In genomic region chr16:78473456-78473855, GRCm38 (mm10) we compare ENCODE assay signal across 8 mouse cellular contexts.
DNase-seq lines count a peak whose midpoint lies in the region; ATAC-seq lines count a peak whose summit lies in the region.

No protein-coding gene starts in this region.

- no peaks in the 10 kb centered on the region for H3K27me3 ChIP-seq in embryonic facial prominence, embryonic 13.5 days
- H3K27me3 ChIP-seq in embryonic facial prominence, embryonic 10.5 days (replicated peaks; ENCODE audit: low read depth, poor library complexity, severe bottlenecking): no peaks in the 10 kb centered on the region
- H3K27me3 ChIP-seq in kidney, embryonic 16.5 days (ENCODE audit: insufficient read depth, low read length): no peaks in the 10 kb centered on the region

- no peak for DNase-seq in embryonic facial prominence, embryonic 10.5 days (ENCODE audit: low spot score)
- DNase-seq in adrenal gland, postnatal 10 days: peak; percentile 73
- DNase-seq in cerebellum, postnatal 36 days: no peak
- DNase-seq in right cerebral cortex, adult 2 months (ENCODE audit: low spot score in 2 of 2): no peak
- no peak for DNase-seq in thymus, postnatal 10 days (ENCODE audit: low spot score in 2 of 2)

- no peak overlapping the region for H3K9ac ChIP-seq in embryonic facial prominence, embryonic 13.5 days
- no peak overlapping the region for H3K9ac ChIP-seq in kidney, embryonic 16.5 days (replicated peaks; ENCODE audit: low read length)

- no peak overlapping the region for H3K4me3 ChIP-seq in embryonic facial prominence, embryonic 13.5 days
- no peak overlapping the region for H3K4me3 ChIP-seq in embryonic facial prominence, embryonic 10.5 days
- no peak overlapping the region for H3K4me3 ChIP-seq in kidney, embryonic 16.5 days (ENCODE audit: low read length)

- ATAC-seq in embryonic facial prominence, embryonic 13.5 days (ENCODE audit: insufficient number of reproducible peaks, insufficient read depth, low FRiP score, low TSS enrichment, low read depth): 0 out of 2 replicates have a peak, but pooled peaks have one; percentile 56
- peak; percentile 23; the same call in 1 of the 2 replicates for ATAC-seq in kidney, embryonic 16.5 days (ENCODE audit: low FRiP score, low TSS enrichment)
- peak; percentile 97 for ATAC-seq in megakaryocyte, adult 5-6 weeks (ENCODE audit: poor library complexity, severe bottlenecking)

- no peak overlapping the region for H3K27ac ChIP-seq in embryonic facial prominence, embryonic 13.5 days
- H3K27ac ChIP-seq in embryonic facial prominence, embryonic 10.5 days (replicated peaks): no peak overlapping the region
- H3K27ac ChIP-seq in kidney, embryonic 16.5 days (ENCODE audit: low read length): no peak overlapping the region

- 52% methylated on average over 7 of the region's 7 CpGs for WGBS in embryonic facial prominence, embryonic 13.5 days
- 69% methylated on average over 7 of the region's 7 CpGs for WGBS in embryonic facial prominence, embryonic 10.5 days
- WGBS in kidney, embryonic 16.5 days: 62% methylated on average over 7 of the region's 7 CpGs

- H3K4me1 ChIP-seq in embryonic facial prominence, embryonic 13.5 days: no peaks in the 10 kb centered on the region
- H3K4me1 ChIP-seq in embryonic facial prominence, embryonic 10.5 days: no peaks in the 10 kb centered on the region
- H3K4me1 ChIP-seq in kidney, embryonic 16.5 days (ENCODE audit: insufficient read depth, low read length): no peaks in the 10 kb centered on the region

- no peak overlapping the region for H3K4me2 ChIP-seq in embryonic facial prominence, embryonic 13.5 days
- H3K4me2 ChIP-seq in kidney, embryonic 16.5 days (replicated peaks; ENCODE audit: low read depth, low read length): no peak overlapping the region

- H3K36me3 ChIP-seq in embryonic facial prominence, embryonic 13.5 days: no peaks in the 10 kb centered on the region
- no peaks in the 10 kb centered on the region for H3K36me3 ChIP-seq in embryonic facial prominence, embryonic 10.5 days (replicated peaks)
- no peaks in the 10 kb centered on the region for H3K36me3 ChIP-seq in kidney, embryonic 16.5 days (ENCODE audit: insufficient read depth, low read length)

- no peaks in the 10 kb centered on the region for H3K9me3 ChIP-seq in embryonic facial prominence, embryonic 13.5 days
- H3K9me3 ChIP-seq in embryonic facial prominence, embryonic 10.5 days: no peaks in the 10 kb centered on the region
- no peaks in the 10 kb centered on the region for H3K9me3 ChIP-seq in kidney, embryonic 16.5 days (ENCODE audit: low read length)

Comparison
In these comparisons a context has a peak if more than half of its experiments do, and no peak if none do; other contexts are left out.
1. ATAC-seq: peak in every context shown above with its lines; median percentile 97 in megakaryocyte, adult 5-6 weeks; 56 in embryonic facial prominence, embryonic 13.5 days; 23 in kidney, embryonic 16.5 days.